Mouse (Mus musculus) layer of hippocampus, adult 2 months (tissue): ENCODE measurements at regions not wholly inside any gene's neighbourhood (a gene's known extent, or its start where the extent isn't known, plus 50 kb on each side); places are given as distances from the start of the nearest gene placed in this dataset.

Experiments used
- DNase-seq, 2 experiments: peaks; one replicate each; pipeline ENCODE4 v3.0.0; 2022; ENCODE audit warnings: low spot score in 2 of 2
- H3K27ac ChIP-seq: fragments of 200-600 bp; 2 replicates; pipeline ENCODE4 v1.8.1; 2022
- H3K4me3 ChIP-seq: fragments of 200-600 bp; 2 replicates; pipeline ENCODE4 v1.8.1; 2022; ENCODE audit warnings: mild to moderate bottlenecking
- CTCF ChIP-seq: fragments of 200-600 bp; conservative IDR thresholded peaks from 2 replicates; pipeline ENCODE4 v1.8.1; 2022; ENCODE audit warnings: antibody characterized with exemption, mild to moderate bottlenecking, moderate library complexity

- no peak for TF ChIP-seq CTCF
- DNase-seq: no peak
- no peak overlapping the region for H3K4me3 ChIP-seq
- H3K27ac ChIP-seq: no peak overlapping the region
Observed at GRCm38 (mm10) chr14:109708733-109709132, 794.8 kb upstream of the Slitrk1 start.

GRCm38 (mm10) chr14:109700296-109700695 lies 786.3 kb upstream of the Slitrk1 start:
- Histone ChIP-seq H3K27ac (no peak overlapping the region), H3K4me3 (no peak overlapping the region)
- no peak for DNase-seq
- no peak for TF ChIP-seq CTCF

- TF ChIP-seq CTCF: no peak
- no peak for DNase-seq
- H3K27ac ChIP-seq: no peak overlapping the region
- H3K4me3 ChIP-seq: no peak overlapping the region
Observed at GRCm38 (mm10) chr14:109668566-109669116, 754.7 kb upstream of the Slitrk1 start.

- DNase-seq: no peak
- no peak for TF ChIP-seq CTCF
- Histone ChIP-seq H3K4me3 (no peak overlapping the region), H3K27ac (no peak overlapping the region)
Observed at GRCm38 (mm10) chr14:109668076-109668475, 754.1 kb upstream of the Slitrk1 start.

- TF ChIP-seq CTCF: no peak
- Histone ChIP-seq H3K27ac (no peak overlapping the region), H3K4me3 (no peak overlapping the region)
- DNase-seq: no peak
Observed at GRCm38 (mm10) chr14:109663503-109664039, 749.6 kb upstream of the Slitrk1 start.

- TF ChIP-seq CTCF: peak; percentile 73
- H3K4me3 ChIP-seq: no peak overlapping the region
- H3K27ac ChIP-seq: no peak overlapping the region
Observed at GRCm38 (mm10) chr14:109660351-109660750, 746.4 kb upstream of the Slitrk1 start.

GRCm38 (mm10) chr14:109648536-109648935 lies 734.6 kb upstream of the Slitrk1 start:
- TF ChIP-seq CTCF: no peak
- no peak overlapping the region for H3K27ac ChIP-seq
- H3K4me3 ChIP-seq: no peak overlapping the region
- no peak for DNase-seq

More at GRCm38 (mm10) chr14:109660351-109660750, 746.4 kb upstream of the Slitrk1 start:
- no peak for DNase-seq
